Mouse (Mus musculus) MEL (cell line): ENCODE measurements at regions not wholly inside any gene's neighbourhood (a gene's known extent, or its start where the extent isn't known, plus 50 kb on each side); places are given as distances from the start of the nearest gene placed in this dataset.
A peak's percentile ranks its signal among the peaks of the same experiment; 100 is the strongest.

ENCODE experiments used
- DNase-seq: peaks from one replicate; pipeline ENCODE4 v3.0.0; 2011; ENCODE audit warnings: low read depth, low spot score
- H3K27ac ChIP-seq: 2 replicates; pipeline ENCODE4 v1.5.1; 2012; ENCODE audit warnings: low read depth, mild to moderate bottlenecking, control low read depth, low read length, moderate library complexity; ENCODE audit not compliant: control insufficient read depth
- H3K27me3 ChIP-seq, 2 experiments: fragments of 150-350 bp in 1 of 2; sonication (generic) in 1 of 2; 2 replicates each; pipeline ENCODE4 v1.6.1; 2012; ENCODE audit warnings: low read length in 2 of 2, mild to moderate bottlenecking in 2 of 2, improper control_type of control experiment in 1 of 2, moderate library complexity in 1 of 2; ENCODE audit not compliant: insufficient read depth in 2 of 2, control insufficient read depth in 1 of 2
- H3K36me3 ChIP-seq, 2 experiments: 2 replicates each; pipeline ENCODE4 v1.6.1; 2012 to 2014; ENCODE audit warnings: low read length in 2 of 2, improper control_type of control experiment in 1 of 2, inconsistent platforms in 1 of 2, mild to moderate bottlenecking in 1 of 2; ENCODE audit not compliant: insufficient read depth in 2 of 2, control insufficient read depth in 1 of 2
- H3K4me1 ChIP-seq, 2 experiments: fragments of 150-350 bp in 1 of 2; sonication (generic) in 1 of 2; 2 replicates each; pipeline ENCODE4 v1.6.1; 2012; ENCODE audit warnings: low read length in 2 of 2, improper control_type of control experiment in 1 of 2, mild to moderate bottlenecking in 1 of 2; ENCODE audit not compliant: insufficient read depth in 2 of 2, control insufficient read depth in 1 of 2
- H3K4me3 ChIP-seq, 2 experiments: fragments of 150-350 bp in 1 of 2; sonication (generic) in 1 of 2; 2 replicates each; pipeline ENCODE4 v1.5.1; 2012; ENCODE audit warnings: low read depth in 2 of 2, low read length in 2 of 2, mild to moderate bottlenecking in 2 of 2, moderate library complexity in 2 of 2, control low read depth in 1 of 2, improper control_type of control experiment in 1 of 2; ENCODE audit not compliant: control insufficient read depth in 1 of 2, insufficient read depth in 1 of 2
- H3K79me2 ChIP-seq: 2 replicates; pipeline ENCODE4 v1.6.1; 2012; ENCODE audit warnings: mild to moderate bottlenecking, low read length, moderate library complexity; ENCODE audit not compliant: control insufficient read depth, poor library complexity, insufficient read depth
- H3K9ac ChIP-seq: 2 replicates; pipeline ENCODE4 v1.6.1; 2012; ENCODE audit warnings: low read depth, mild to moderate bottlenecking, control low read depth, low read length, moderate library complexity; ENCODE audit not compliant: control insufficient read depth, poor library complexity, severe bottlenecking
- H3K9me3 ChIP-seq: fragments of 150-350 bp; sonication (generic); replicated peaks from 2 replicates; pipeline ENCODE4 v1.6.1; 2012; ENCODE audit warnings: mild to moderate bottlenecking, low read length, improper control_type of control experiment, moderate library complexity; ENCODE audit not compliant: insufficient read depth
- CHD1 ChIP-seq: IDR thresholded peaks from 2 replicates; pipeline ENCODE4 v1.6.1; 2012; ENCODE audit warnings: low read depth, mild to moderate bottlenecking, inconsistent platforms, low read length, improper control_type of control experiment
- CTCF ChIP-seq, 3 experiments: IDR thresholded peaks in 2 of 3; conservative IDR thresholded peaks in 1 of 3; 2 replicates each; pipeline ENCODE4 v1.5.1; 2011 to 2012; ENCODE audit warnings: low read length in 3 of 3, low read depth in 2 of 3, mild to moderate bottlenecking in 2 of 3, improper control_type of control experiment in 1 of 3, inconsistent platforms in 1 of 3, mixed read lengths in 1 of 3, moderate library complexity in 1 of 3; ENCODE audit not compliant: control insufficient read depth in 1 of 3, insufficient read depth in 1 of 3, poor library complexity in 1 of 3, severe bottlenecking in 1 of 3
- E2F4 ChIP-seq: IDR thresholded peaks from 2 replicates; pipeline ENCODE4 v1.6.1; 2011; ENCODE audit warnings: low read depth, low read length, improper control_type of control experiment, borderline replicate concordance
- EP300 ChIP-seq, 2 experiments: IDR thresholded peaks; 2 replicates each; pipeline ENCODE4 v1.6.1; 2011; ENCODE audit warnings: improper control_type of control experiment in 2 of 2, low read length in 2 of 2, low read depth in 1 of 2, mild to moderate bottlenecking in 1 of 2
- GATA1 ChIP-seq: IDR thresholded peaks from 2 replicates; pipeline ENCODE4 v1.6.1; 2011; ENCODE audit warnings: low read depth, low read length, improper control_type of control experiment
- HCFC1 ChIP-seq: IDR thresholded peaks from 2 replicates; pipeline ENCODE4 v1.6.1; 2012; ENCODE audit warnings: low read depth, mild to moderate bottlenecking, inconsistent platforms, low read length, improper control_type of control experiment, moderate library complexity
- JUND ChIP-seq: IDR thresholded peaks from 2 replicates; pipeline ENCODE4 v1.6.1; 2011; ENCODE audit warnings: low read depth, mild to moderate bottlenecking, improper control_type of control experiment, low read length
- MAX ChIP-seq: IDR thresholded peaks from 2 replicates; pipeline ENCODE4 v1.6.1; 2011; ENCODE audit warnings: low read length, improper control_type of control experiment
- MAZ ChIP-seq: IDR thresholded peaks from 2 replicates; pipeline ENCODE4 v1.6.1; 2012; ENCODE audit warnings: low read depth, mild to moderate bottlenecking, inconsistent platforms, low read length, improper control_type of control experiment
- MEF2A ChIP-seq: IDR thresholded peaks from 2 replicates; pipeline ENCODE4 v1.6.1; 2014; ENCODE audit warnings: low read depth, mild to moderate bottlenecking, inconsistent platforms, low read length, improper control_type of control experiment; ENCODE audit not compliant: poor library complexity, insufficient replicate concordance, severe bottlenecking; ENCODE audit errors: extremely low read depth
- MXI1 ChIP-seq: IDR thresholded peaks from 2 replicates; pipeline ENCODE4 v1.6.1; 2011; ENCODE audit warnings: mild to moderate bottlenecking, low read depth, low read length, improper control_type of control experiment
- NELFE ChIP-seq: IDR thresholded peaks from 2 replicates; pipeline ENCODE4 v1.6.1; 2011; ENCODE audit warnings: low read depth, low read length, improper control_type of control experiment
- NRF1 ChIP-seq: IDR thresholded peaks from 2 replicates; pipeline ENCODE4 v1.6.1; 2014; ENCODE audit warnings: low read depth, mild to moderate bottlenecking, inconsistent platforms, low read length, improper control_type of control experiment, moderate library complexity; ENCODE audit not compliant: poor library complexity, insufficient read depth, severe bottlenecking
- POLR2AphosphoS2 ChIP-seq: IDR thresholded peaks from 2 replicates; pipeline ENCODE4 v1.6.1; 2011; ENCODE audit warnings: low read length, improper control_type of control experiment
- SIN3A ChIP-seq: IDR thresholded peaks from 2 replicates; pipeline ENCODE4 v1.6.1; 2012; ENCODE audit warnings: low read length, improper control_type of control experiment, inconsistent platforms
- SMC3 ChIP-seq: IDR thresholded peaks from 2 replicates; pipeline ENCODE4 v1.6.1; 2011; ENCODE audit warnings: low read depth, low read length, improper control_type of control experiment
- TAL1 ChIP-seq: IDR thresholded peaks from 2 replicates; pipeline ENCODE4 v1.6.1; 2012; ENCODE audit warnings: mild to moderate bottlenecking, inconsistent platforms, low read length, moderate library complexity, mixed read lengths
- TBP ChIP-seq: IDR thresholded peaks from 2 replicates; pipeline ENCODE4 v1.8.0; 2011; ENCODE audit warnings: low read depth, low read length, improper control_type of control experiment
- UBTF ChIP-seq: IDR thresholded peaks from 2 replicates; pipeline ENCODE4 v1.6.1; 2012; ENCODE audit warnings: low read depth, mild to moderate bottlenecking, inconsistent platforms, low read length, improper control_type of control experiment, moderate library complexity, borderline replicate concordance; ENCODE audit not compliant: insufficient read depth
- ZC3H11A ChIP-seq: IDR thresholded peaks from 2 replicates; pipeline ENCODE4 v1.6.1; 2012; ENCODE audit warnings: low read depth, mild to moderate bottlenecking, inconsistent platforms, low read length, improper control_type of control experiment
- ZMIZ1 ChIP-seq: IDR thresholded peaks from 2 replicates; pipeline ENCODE4 v1.6.1; 2012; ENCODE audit warnings: low read depth, mild to moderate bottlenecking, inconsistent platforms, low read length, improper control_type of control experiment, moderate library complexity

GRCm38 (mm10) chr6:67142179-67142578 is 95.8 kb upstream of the Serbp1 start (continued):
- no peak for TF ChIP-seq TBP
- peak; percentile 75 to 80 (median 77) for TF ChIP-seq CTCF (IDR thresholded peaks at IDR 0.05 in 2 of 3, conservative IDR thresholded peaks at IDR 0.05 in 1 of 3; ENCODE audit: control insufficient read depth in 1 of 3, insufficient read depth in 1 of 3, low read depth in 2 of 3, low read length in 3 of 3, poor library complexity in 1 of 3, severe bottlenecking in 1 of 3)
- TF ChIP-seq TAL1, result no peak
- TF ChIP-seq SIN3A, result no peak
- no peak for TF ChIP-seq MEF2A
- TF ChIP-seq MAZ, result no peak
- TF ChIP-seq SMC3, result peak; percentile 88
- TF ChIP-seq JUND, result no peak

- TF ChIP-seq GATA1 (no peak), HCFC1 (no peak), NRF1 (no peak), MAZ (no peak)
- TF ChIP-seq, all 39 proteins: peak for 0
Measured at GRCm38 (mm10) chr6:67140645-67141250, 97.2 kb upstream of the Serbp1 start.

GRCm38 (mm10) chr6:67139012-67139375 is 99.0 kb upstream of the Serbp1 start:
- no peak overlapping the region for H3K9ac ChIP-seq

More at GRCm38 (mm10) chr6:67140645-67141250, 97.2 kb upstream of the Serbp1 start:
- DNase-seq, result no peak
- Histone ChIP-seq H3K79me2 (no peaks in the 10 kb centered on the region), H3K4me1 (peaks cover 0 to 4% of the 10 kb centered on the region in 2 experiments; a peak in 2 of 4 replicates), H3K36me3 (no peaks in the 10 kb centered on the region), H3K9ac (no peak overlapping the region), H3K4me3 (no peak overlapping the region), H3K27ac (no peak overlapping the region), H3K9me3 (no peaks in the 10 kb centered on the region), H3K27me3 (no peaks in the 10 kb centered on the region; a peak in 4 of 4 replicates)

More at GRCm38 (mm10) chr6:67139012-67139375, 99.0 kb upstream of the Serbp1 start:
- H3K9me3 ChIP-seq, result no peaks in the 10 kb centered on the region
- no peaks in the 10 kb centered on the region for H3K36me3 ChIP-seq
- no peaks in the 10 kb centered on the region for H3K79me2 ChIP-seq
- TF ChIP-seq ZC3H11A, result no peak
- TF ChIP-seq POLR2AphosphoS2, result no peak
- no peak for TF ChIP-seq UBTF
- TF ChIP-seq NELFE, result no peak
- TF ChIP-seq MXI1, result no peak
- no peak for TF ChIP-seq ZMIZ1
- TF ChIP-seq CHD1, result no peak
- no peak for TF ChIP-seq MAX
- TF ChIP-seq EP300 (IDR thresholded peaks at IDR 0.05; ENCODE audit: low read depth in 1 of 2, low read length in 2 of 2), result no peak
- TF ChIP-seq E2F4, result no peak
- TF ChIP-seq, all 39 proteins: peak for 0
- no peak for DNase-seq
- peaks cover 0 to 2% of the 10 kb centered on the region in 2 experiments for H3K27me3 ChIP-seq
- no peak overlapping the region for H3K27ac ChIP-seq
- no peaks in the 10 kb centered on the region for H3K4me1 ChIP-seq
- no peak overlapping the region for H3K4me3 ChIP-seq
